ENCODE assay signal across 27 mouse cellular contexts in the genomic region with DNA sequence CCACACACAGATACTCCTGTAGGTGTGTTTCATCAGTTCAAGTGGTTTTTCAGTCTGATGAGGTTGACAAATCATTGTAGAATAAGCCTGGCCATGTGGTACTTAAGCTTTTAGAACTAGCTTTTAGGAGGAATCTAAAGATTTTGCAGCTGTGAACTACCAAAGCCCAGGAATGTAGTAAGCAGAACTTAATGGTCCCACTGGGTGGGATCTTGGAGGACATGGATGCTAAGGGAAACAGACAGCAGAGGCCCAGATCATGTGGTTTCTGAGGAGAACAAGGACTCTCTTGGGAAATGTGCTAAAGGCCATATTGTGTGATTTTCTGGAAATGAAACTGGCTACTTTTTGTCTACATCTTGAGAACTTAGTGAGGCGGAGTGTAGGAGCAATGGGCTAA.
"Had no signal": no experiment of that assay in that cellular context is flagged by ENCODE, and none has a peak within 500 bp of the region (broad histone marks: within the 10 kb centered on the region; RNA-seq: fewer than 3 reads in every experiment).

No protein-coding gene starts in this region.

- H3K36me3 ChIP-seq: heart, embryonic 13.5 days; heart, embryonic 15.5 days; hindbrain, embryonic 13.5 days; hindbrain, embryonic 15.5 days; kidney, embryonic 15.5 days; limb, embryonic 12.5 days; liver, embryonic 13.5 days; liver, embryonic 15.5 days had no signal

- ATAC-seq: hindbrain, postnatal 0 days; intestine, embryonic 16.5 days; liver, postnatal 0 days had no signal

- DNase-seq: heart, adult 11 months; heart, adult 2 months; heart, postnatal 14 days; heart, postnatal 36 days; kidney, adult 11 months; kidney, adult 2 months; kidney, adult 9 months; kidney, postnatal 14 days; kidney, postnatal 36 days; layer of hippocampus, adult 9-11 months; layer of hippocampus, postnatal 36 days; left cerebral cortex, postnatal 4 days; liver; liver, embryonic 13.5 days; liver, postnatal 0 days had no signal

- H3K9ac ChIP-seq: heart, embryonic 13.5 days; heart, embryonic 15.5 days; hindbrain, embryonic 13.5 days; hindbrain, embryonic 15.5 days; kidney, embryonic 15.5 days; limb, embryonic 12.5 days; liver, embryonic 13.5 days; liver, embryonic 15.5 days; liver, postnatal 0 days had no signal

- H3K27ac ChIP-seq: heart, adult 2 months; heart, embryonic 13.5 days; heart, embryonic 15.5 days; hindbrain, embryonic 13.5 days; hindbrain, embryonic 15.5 days; hindbrain, postnatal 0 days; kidney, embryonic 15.5 days; kidney, postnatal 0 days; limb, embryonic 12.5 days; liver, embryonic 13.5 days; liver, embryonic 15.5 days had no signal

- H3K4me1 ChIP-seq: heart, embryonic 13.5 days; heart, embryonic 15.5 days; hindbrain, embryonic 13.5 days; hindbrain, embryonic 15.5 days; kidney, embryonic 15.5 days; limb, embryonic 12.5 days; liver, embryonic 13.5 days; liver, embryonic 15.5 days had no signal

- H3K9me3 ChIP-seq: heart, embryonic 13.5 days; heart, embryonic 15.5 days; hindbrain, embryonic 13.5 days; hindbrain, embryonic 15.5 days; kidney, embryonic 15.5 days; limb, embryonic 12.5 days; liver, embryonic 13.5 days; liver, embryonic 15.5 days had no signal

- H3K27me3 ChIP-seq: heart, embryonic 13.5 days; heart, embryonic 15.5 days; hindbrain, embryonic 13.5 days; hindbrain, embryonic 15.5 days; kidney, embryonic 15.5 days; limb, embryonic 12.5 days; liver, embryonic 13.5 days; liver, embryonic 15.5 days had no signal

- H3K4me2 ChIP-seq: heart, embryonic 11.5 days; heart, embryonic 13.5 days; heart, embryonic 15.5 days; hindbrain, embryonic 13.5 days; hindbrain, embryonic 15.5 days; kidney, embryonic 15.5 days; limb, embryonic 12.5 days; liver, embryonic 11.5 days; liver, embryonic 13.5 days; liver, embryonic 15.5 days had no signal

- H3K4me3 ChIP-seq: heart, adult 2 months; heart, embryonic 13.5 days; heart, embryonic 15.5 days; hindbrain, embryonic 13.5 days; hindbrain, embryonic 15.5 days; kidney, embryonic 15.5 days; limb, embryonic 12.5 days; liver, embryonic 13.5 days; liver, embryonic 15.5 days had no signal
